Mouse (Mus musculus): Measurements from ENCODE around the gene Bglap2. TPM values are rescaled to one million over a fixed set of nuclear protein-coding genes. Genes with fewer than 3 reads are reported as not detected.

Bglap2 gene
- polyA plus RNA-seq, 1 experiment, result 13.5 TPM

- Histone ChIP-seq H3K4me3 (replicated peaks; ENCODE audit: control insufficient read depth, low read depth, low read length) (peak within 1 kb of the TSS; percentile 100), H3K4me1 (ENCODE audit: control insufficient read depth, insufficient read depth, low read length) (peaks cover 2% of the 10 kb centered on the region; the same call in 1 of the 2 replicates), H3K27ac (ENCODE audit: control insufficient read depth, insufficient read depth, low read depth, low read length, poor library complexity) (peak within 1 kb of the TSS; percentile 96)
- no peak for TF ChIP-seq CTCF (IDR thresholded peaks at IDR 0.05; ENCODE audit: control insufficient read depth, insufficient read depth, low read length)
- peak; percentile 96 for TF ChIP-seq POLR2A (IDR thresholded peaks at IDR 0.05; ENCODE audit: borderline replicate concordance, control insufficient read depth, low read depth, low read length)
- WGBS, result under 1% methylated on average over 65 of the region's 66 CpGs
Measured at GRCm38 (mm10) chr3:88336058-88337013, 42.2 kb downstream of the Bglap2 start, which contains the start of the genes Tmem79 and Smg5. Tmem79 (minus strand) TSS chr3:88336148. Smg5 (plus strand) TSS chr3:88336260.

GRCm38 (mm10) chr3:88335436-88336053, 43.0 kb downstream of the Bglap2 start:
- WGBS, result under 1% methylated on average over 27 of the region's 27 CpGs
- Histone ChIP-seq H3K4me1 (ENCODE audit: control insufficient read depth, insufficient read depth, low read length) (peaks cover 2% of the 10 kb centered on the region; the same call in 1 of the 2 replicates), H3K4me3 (replicated peaks; ENCODE audit: control insufficient read depth, low read depth, low read length) (peak overlapping the region; percentile 100), H3K27ac (ENCODE audit: control insufficient read depth, insufficient read depth, low read depth, low read length, poor library complexity) (peak overlapping the region; percentile 96)
- no peak for TF ChIP-seq POLR2A (IDR thresholded peaks at IDR 0.05; ENCODE audit: borderline replicate concordance, control insufficient read depth, low read depth, low read length)
- no peak for TF ChIP-seq CTCF (IDR thresholded peaks at IDR 0.05; ENCODE audit: control insufficient read depth, insufficient read depth, low read length)

- no peak overlapping the region for H3K27ac ChIP-seq (ENCODE audit: control insufficient read depth, insufficient read depth, low read depth, low read length, poor library complexity)
- H3K4me1 ChIP-seq (ENCODE audit: control insufficient read depth, insufficient read depth, low read length), result peaks cover 2% of the 10 kb centered on the region; the same call in 1 of the 2 replicates
- H3K4me3 ChIP-seq (replicated peaks; ENCODE audit: control insufficient read depth, low read depth, low read length), result no peak overlapping the region
- 18% methylated on average over 3 of the region's 3 CpGs for WGBS
- no peak for TF ChIP-seq POLR2A (IDR thresholded peaks at IDR 0.05; ENCODE audit: borderline replicate concordance, control insufficient read depth, low read depth, low read length)
Measured at GRCm38 (mm10) chr3:88334902-88335435, 43.5 kb downstream of the Bglap2 start.

- no peak for TF ChIP-seq POLR2A (IDR thresholded peaks at IDR 0.05; ENCODE audit: borderline replicate concordance, control insufficient read depth, low read depth, low read length)
- no peak for TF ChIP-seq CTCF (IDR thresholded peaks at IDR 0.05; ENCODE audit: control insufficient read depth, insufficient read depth, low read length)
- Histone ChIP-seq H3K4me1 (ENCODE audit: control insufficient read depth, insufficient read depth, low read length) (peaks cover 2% of the 10 kb centered on the region; the same call in 1 of the 2 replicates), H3K4me3 (replicated peaks; ENCODE audit: control insufficient read depth, low read depth, low read length) (no peak overlapping the region), H3K27ac (ENCODE audit: control insufficient read depth, insufficient read depth, low read depth, low read length, poor library complexity) (no peak overlapping the region)
- WGBS, result 81% methylated on average over 12 of the region's 12 CpGs
Measured at GRCm38 (mm10) chr3:88334029-88334658, 44.4 kb downstream of the Bglap2 start.

- H3K4me1 ChIP-seq (ENCODE audit: control insufficient read depth, insufficient read depth, low read length), result no peaks in the 10 kb centered on the region
- no peak overlapping the region for H3K4me3 ChIP-seq (replicated peaks; ENCODE audit: control insufficient read depth, low read depth, low read length)
- TF ChIP-seq CTCF (IDR thresholded peaks at IDR 0.05; ENCODE audit: control insufficient read depth, insufficient read depth, low read length) (peak; percentile 86), POLR2A (IDR thresholded peaks at IDR 0.05; ENCODE audit: borderline replicate concordance, control insufficient read depth, low read depth, low read length) (no peak)
- 1% methylated on average over 2 of the region's 2 CpGs for WGBS
- no peak overlapping the region for H3K27ac ChIP-seq (ENCODE audit: control insufficient read depth, insufficient read depth, low read depth, low read length, poor library complexity)
Measured at GRCm38 (mm10) chr3:88331282-88331681, 47.2 kb downstream of the Bglap2 start.

- H3K4me1 ChIP-seq (ENCODE audit: control insufficient read depth, insufficient read depth, low read length), result peaks cover 2% of the 10 kb centered on the region; the same call in 1 of the 2 replicates
- TF ChIP-seq POLR2A (IDR thresholded peaks at IDR 0.05; ENCODE audit: borderline replicate concordance, control insufficient read depth, low read depth, low read length) (no peak), CTCF (IDR thresholded peaks at IDR 0.05; ENCODE audit: control insufficient read depth, insufficient read depth, low read length) (no peak)
- H3K27ac ChIP-seq (ENCODE audit: control insufficient read depth, insufficient read depth, low read depth, low read length, poor library complexity), result no peak overlapping the region
- H3K4me3 ChIP-seq (replicated peaks; ENCODE audit: control insufficient read depth, low read depth, low read length), result no peak overlapping the region
- 77% methylated on average over 5 of the region's 5 CpGs for WGBS
Measured at GRCm38 (mm10) chr3:88328956-88329355, 49.5 kb downstream of the Bglap2 start.

Other genes with a start within 250 kb of the Bglap2 start
- gene Mef2d, start 236.3 kb downstream of the Bglap2 start, polyA plus RNA-seq (2011; ENCODE audit: insufficient read depth, insufficient read length, low replicate concordance, missing spikeins), result 39.7 and 64.7 TPM in 2 replicates
- not detected in 2 replicates for gene Rhbg, start 124.0 kb downstream of the Bglap2 start, polyA plus RNA-seq (2011; ENCODE audit: insufficient read depth, insufficient read length, low replicate concordance, missing spikeins)
- gene Gm38392, start 91.5 kb downstream of the Bglap2 start, polyA plus RNA-seq (2011; ENCODE audit: insufficient read depth, insufficient read length, low replicate concordance, missing spikeins), result not detected in 2 replicates
- gene Tsacc, start 81.7 kb downstream of the Bglap2 start, polyA plus RNA-seq (2011; ENCODE audit: insufficient read depth, insufficient read length, low replicate concordance, missing spikeins), result 2.1 and 16.1 TPM in 2 replicates
- gene Cct3, start 81.6 kb downstream of the Bglap2 start, polyA plus RNA-seq (2011; ENCODE audit: insufficient read depth, insufficient read length, low replicate concordance, missing spikeins), result 63.5 and 81.0 TPM in 2 replicates
- gene Glmp, start 53.7 kb downstream of the Bglap2 start, polyA plus RNA-seq (2011; ENCODE audit: insufficient read depth, insufficient read length, low replicate concordance, missing spikeins), result 18.0 and 79.0 TPM in 2 replicates
- 1.8 and 3.1 TPM in 2 replicates for gene Tmem79, start 42.6 kb downstream of the Bglap2 start, polyA plus RNA-seq (2011; ENCODE audit: insufficient read depth, insufficient read length, low replicate concordance, missing spikeins)
- 37.2 and 65.6 TPM in 2 replicates for gene Smg5, start 42.4 kb downstream of the Bglap2 start, polyA plus RNA-seq (2011; ENCODE audit: insufficient read depth, insufficient read length, low replicate concordance, missing spikeins)
- gene Paqr6, start 14.1 kb downstream of the Bglap2 start, polyA plus RNA-seq (2011; ENCODE audit: insufficient read depth, insufficient read length, low replicate concordance, missing spikeins), result 3.6 TPM in 1 of 2 replicates, not detected in the other
- gene Bglap3, start 6.0 kb downstream of the Bglap2 start, polyA plus RNA-seq (2011; ENCODE audit: insufficient read depth, insufficient read length, low replicate concordance, missing spikeins), result 2.0 TPM in 1 of 2 replicates, not detected in the other
- 56.2 and 336 TPM in 2 replicates for gene Bglap, start 5.8 kb upstream of the Bglap2 start, polyA plus RNA-seq (2011; ENCODE audit: insufficient read depth, insufficient read length, low replicate concordance, missing spikeins)
- gene Pmf1, start 31.6 kb upstream of the Bglap2 start, polyA plus RNA-seq (2011; ENCODE audit: insufficient read depth, insufficient read length, low replicate concordance, missing spikeins), result 60.1 and 67.5 TPM in 2 replicates
- 15.7 and 17.4 TPM in 2 replicates for gene Slc25a44, start 46.4 kb upstream of the Bglap2 start, polyA plus RNA-seq (2011; ENCODE audit: insufficient read depth, insufficient read length, low replicate concordance, missing spikeins)
- 43.9 and 131 TPM in 2 replicates for gene Sema4a, start 82.5 kb upstream of the Bglap2 start, polyA plus RNA-seq (2011; ENCODE audit: insufficient read depth, insufficient read length, low replicate concordance, missing spikeins)
- 58.9 and 69.6 TPM in 2 replicates for gene Lmna, start 131.3 kb upstream of the Bglap2 start, polyA plus RNA-seq (2011; ENCODE audit: insufficient read depth, insufficient read length, low replicate concordance, missing spikeins)
- 0.77 and 2.2 TPM in 2 replicates for gene Mex3a, start 153.7 kb upstream of the Bglap2 start, polyA plus RNA-seq (2011; ENCODE audit: insufficient read depth, insufficient read length, low replicate concordance, missing spikeins)
- gene Rab25, start 169.6 kb upstream of the Bglap2 start, polyA plus RNA-seq (2011; ENCODE audit: insufficient read depth, insufficient read length, low replicate concordance, missing spikeins), result 1.4 TPM in 1 of 2 replicates, not detected in the other
- gene Lamtor2, start 174.4 kb upstream of the Bglap2 start, polyA plus RNA-seq (2011; ENCODE audit: insufficient read depth, insufficient read length, low replicate concordance, missing spikeins), result 82.9 and 126 TPM in 2 replicates
- 20.9 and 25.2 TPM in 2 replicates for gene Ubqln4, start 175.1 kb upstream of the Bglap2 start, polyA plus RNA-seq (2011; ENCODE audit: insufficient read depth, insufficient read length, low replicate concordance, missing spikeins)
- 46.1 and 84.8 TPM in 2 replicates for gene Ssr2, start 197.2 kb upstream of the Bglap2 start, polyA plus RNA-seq (2011; ENCODE audit: insufficient read depth, insufficient read length, low replicate concordance, missing spikeins)
- gene Arhgef2, start 227.3 kb upstream of the Bglap2 start, polyA plus RNA-seq (2011; ENCODE audit: insufficient read depth, insufficient read length, low replicate concordance, missing spikeins), result 39.3 and 96.1 TPM in 2 replicates

All from bone marrow, adult 2 months (tissue).